Mouse (Mus musculus) cortical plate, adult 2 months (tissue): ENCODE measurements around the gene Zfp143. TPM values are rescaled to one million over a fixed set of nuclear protein-coding genes. Genes with fewer than 3 reads are reported as not detected.

ENCODE experiments used
- H3K27ac ChIP-seq: fragments of 200-500 bp; 2 replicates; pipeline ENCODE4 v1.5.1; 2012; ENCODE audit warnings: low read length, control low read depth, inconsistent platforms; ENCODE audit not compliant: insufficient read depth
- H3K4me1 ChIP-seq: fragments of 200-500 bp; 2 replicates; pipeline ENCODE4 v1.6.1; 2011; ENCODE audit warnings: low read length; ENCODE audit not compliant: control insufficient read depth, insufficient read depth
- H3K4me3 ChIP-seq: fragments of 200-500 bp; 2 replicates; pipeline ENCODE4 v1.5.1; 2011; ENCODE audit warnings: mild to moderate bottlenecking, low read length, control low read depth; ENCODE audit not compliant: insufficient read depth
- CTCF ChIP-seq: fragments of 200-500 bp; IDR thresholded peaks from 2 replicates; pipeline ENCODE4 v1.5.1; 2011; ENCODE audit warnings: mild to moderate bottlenecking, control low read depth, low read length; ENCODE audit not compliant: insufficient read depth; ENCODE audit errors: extremely low read depth
- POLR2A ChIP-seq: fragments of 200-500 bp; IDR thresholded peaks from 2 replicates; pipeline ENCODE4 v1.6.1; 2011; ENCODE audit warnings: mild to moderate bottlenecking, low read length, control low read depth; ENCODE audit not compliant: insufficient read depth; ENCODE audit errors: extremely low read depth
- polyA plus RNA-seq: library from polyadenylated mRNA; depleted of rRNA; stranded (reverse); fragments of >200 nt; gene quantifications from 2 replicates; pipeline ENCODE4 v1.2.3, GENCODE M21; 2012

Zfp143 gene
- polyA plus RNA-seq, 1 experiment, result 10.1 TPM

DNA sequence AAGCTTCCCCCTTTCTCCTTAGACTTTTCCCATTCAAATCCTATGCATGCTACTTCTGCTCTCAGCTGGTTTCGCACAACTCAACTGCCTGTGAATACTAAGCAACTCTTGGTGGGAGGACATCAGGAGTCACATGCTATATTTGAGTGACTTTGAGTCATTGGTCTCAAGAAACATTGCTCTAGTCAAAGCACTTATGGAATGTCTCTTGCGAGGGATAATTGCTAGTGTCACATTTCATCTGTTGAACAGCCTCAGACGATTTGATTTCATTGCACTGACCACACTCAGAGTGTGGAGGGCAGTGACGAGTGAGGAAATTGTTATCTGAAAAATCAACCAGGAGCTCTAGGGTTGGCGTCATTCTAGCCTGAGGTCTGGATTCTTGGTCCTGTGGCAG lies 53.7 kb downstream of the Zfp143 start:
- Histone ChIP-seq H3K27ac (no peak overlapping the region), H3K4me1 (no peaks in the 10 kb centered on the region), H3K4me3 (no peak overlapping the region)
- no peak for TF ChIP-seq CTCF
- TF ChIP-seq POLR2A, result no peak

DNA sequence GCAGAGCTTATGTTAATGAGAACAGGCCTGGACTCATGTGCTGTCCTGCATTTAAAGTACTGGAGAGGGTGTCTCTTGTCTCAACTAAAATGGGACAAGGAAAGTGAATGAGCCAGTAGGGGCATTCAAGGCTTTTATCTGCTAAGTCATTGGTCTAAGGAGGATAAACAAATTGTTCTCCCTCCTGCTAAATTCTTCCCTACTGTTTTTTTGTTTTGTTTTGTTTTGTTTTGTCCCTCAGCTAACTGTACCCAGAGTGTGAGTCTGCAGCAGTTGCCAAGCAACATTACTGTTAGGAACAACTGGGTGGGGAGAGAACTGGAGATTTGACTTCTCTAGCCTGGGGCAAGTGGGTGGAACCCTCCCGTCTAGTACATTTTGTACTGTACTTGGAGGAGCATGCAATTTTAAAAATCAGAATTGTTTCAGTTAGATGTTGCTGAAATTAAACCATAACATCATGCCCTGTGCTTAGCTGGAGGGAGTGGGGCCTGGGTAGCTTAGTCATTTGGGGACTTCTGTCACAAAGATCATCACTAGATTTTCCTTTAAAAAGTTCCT lies 55.8 kb downstream of the Zfp143 start:
- no peak overlapping the region for H3K4me3 ChIP-seq
- no peak for TF ChIP-seq POLR2A
- H3K27ac ChIP-seq, result no peak overlapping the region
- H3K4me1 ChIP-seq, result no peaks in the 10 kb centered on the region

DNA sequence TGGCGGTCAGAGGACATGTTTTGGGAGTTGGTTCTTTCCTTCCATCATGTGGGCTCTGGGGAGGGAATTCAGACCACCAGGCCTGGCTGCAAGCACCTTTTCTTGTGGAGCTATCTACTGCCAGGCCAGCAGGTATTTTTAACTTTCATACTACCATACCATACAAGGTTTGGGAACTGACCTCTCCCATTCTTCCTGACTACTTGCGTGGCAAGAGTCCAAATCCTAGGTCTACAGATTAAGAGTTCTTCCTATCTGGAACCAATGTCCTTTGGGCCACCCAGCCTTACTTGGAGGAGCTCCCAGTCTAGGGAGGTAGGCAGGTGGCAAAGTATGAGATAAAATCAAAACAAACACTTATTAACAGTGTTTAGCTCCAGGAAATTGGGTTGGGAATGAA lies 57.4 kb downstream of the Zfp143 start:
- Histone ChIP-seq H3K27ac (no peak overlapping the region), H3K4me1 (no peaks in the 10 kb centered on the region), H3K4me3 (no peak overlapping the region)
- TF ChIP-seq POLR2A (no peak), CTCF (no peak)

DNA sequence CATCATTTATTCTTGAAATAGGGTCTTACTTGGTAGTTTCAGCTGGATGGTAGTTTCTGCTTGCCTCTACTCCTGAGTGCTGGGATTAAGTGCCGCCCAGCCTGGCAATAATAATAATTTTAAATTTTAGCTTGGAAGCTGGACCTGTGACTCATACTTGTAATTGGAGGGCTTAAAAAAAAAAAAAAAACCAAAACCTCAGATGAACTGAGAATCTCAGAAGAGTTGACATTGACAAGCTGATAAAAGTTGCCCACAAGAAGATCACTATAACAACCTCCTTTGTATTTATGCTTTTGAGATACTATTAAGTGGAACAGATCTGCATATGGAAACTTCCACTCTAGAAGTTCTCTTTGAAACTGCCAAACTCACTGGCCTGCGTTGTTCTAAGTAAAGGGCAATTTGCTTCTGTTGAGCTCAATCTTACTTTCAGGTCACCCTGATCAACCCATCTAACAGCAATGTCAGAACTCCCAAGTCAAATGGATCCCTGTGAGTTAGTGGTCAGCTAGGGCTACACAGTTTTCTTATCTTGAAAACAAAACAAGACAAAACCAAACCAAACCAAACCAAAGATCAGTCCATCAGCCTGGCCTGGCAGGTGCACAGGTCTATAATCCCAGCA lies 59.3 kb downstream of the Zfp143 start:
- no peak overlapping the region for H3K4me3 ChIP-seq
- no peak for TF ChIP-seq CTCF
- no peak for TF ChIP-seq POLR2A
- H3K27ac ChIP-seq, result no peak overlapping the region
- no peaks in the 10 kb centered on the region for H3K4me1 ChIP-seq

DNA sequence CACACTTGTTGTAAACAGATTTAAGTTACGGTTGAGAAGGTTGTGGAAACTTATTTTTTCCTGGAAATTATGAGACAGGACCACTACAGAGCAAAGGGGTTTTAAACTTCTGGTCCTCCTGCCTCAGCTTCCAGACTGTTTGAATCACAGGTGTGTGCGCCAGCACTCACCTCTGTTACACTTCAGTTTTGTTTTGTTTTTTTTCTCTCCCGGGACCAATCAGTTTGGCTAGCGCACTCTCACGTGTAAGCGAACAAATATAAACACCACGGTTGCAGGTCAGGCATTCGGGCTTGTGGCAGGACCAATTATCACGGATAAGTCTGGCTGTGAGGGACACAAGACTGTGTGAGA lies 60.1 kb downstream of the Zfp143 start:
- Histone ChIP-seq H3K4me3 (peak overlapping the region; percentile 49), H3K4me1 (no peaks in the 10 kb centered on the region), H3K27ac (no peak overlapping the region)
- TF ChIP-seq POLR2A, result no peak
- no peak for TF ChIP-seq CTCF

DNA sequence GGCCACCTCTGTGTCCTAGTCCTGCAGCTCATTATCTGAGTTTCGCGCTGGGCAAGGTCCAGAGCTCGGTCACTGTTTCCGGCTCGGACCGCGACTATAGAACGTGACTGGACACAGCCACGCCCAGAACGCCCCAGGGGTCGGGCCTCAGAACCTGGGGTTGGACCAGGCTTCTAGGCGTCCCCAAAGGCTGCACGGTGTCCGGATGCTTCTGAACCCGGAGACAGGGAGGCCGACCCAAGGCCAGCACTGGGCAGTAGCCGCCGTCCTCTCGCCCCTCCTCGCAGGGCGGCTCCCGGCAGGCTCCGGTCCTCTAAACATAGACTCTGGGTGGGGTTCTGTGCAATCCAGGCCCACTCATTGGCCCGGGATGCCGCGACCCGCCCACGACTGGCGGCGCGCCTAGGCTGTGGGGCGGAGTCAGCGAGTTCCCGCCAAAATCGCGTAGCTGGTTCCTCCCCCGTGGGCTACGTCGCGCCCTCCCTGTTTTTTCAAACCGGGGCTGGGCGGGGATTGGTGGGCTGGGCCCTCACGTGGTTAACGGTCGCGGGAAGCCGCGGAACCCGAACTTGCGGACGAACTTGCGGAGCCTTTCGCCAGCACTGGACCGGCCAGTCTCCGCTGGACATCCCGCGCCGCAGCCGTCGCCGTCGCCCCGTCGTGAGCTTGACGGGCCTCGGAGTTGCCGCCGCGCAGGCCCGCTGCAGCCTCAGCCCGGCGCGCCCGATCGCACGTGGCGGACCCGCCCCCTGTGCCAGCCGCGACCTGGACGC lies 60.7 kb downstream of the Zfp143 start, which contains the start of gene Wee1:
Gene Wee1, plus strand, starts transcription at position 531 of the 773 bp plus-strand sequence.
- Histone ChIP-seq H3K4me3 (peak within 1 kb of the TSS; percentile 49), H3K4me1 (no peaks in the 10 kb centered on the region), H3K27ac (peak within 1 kb of the TSS; percentile 94)
- TF ChIP-seq POLR2A, result no peak
- no peak for TF ChIP-seq CTCF

DNA sequence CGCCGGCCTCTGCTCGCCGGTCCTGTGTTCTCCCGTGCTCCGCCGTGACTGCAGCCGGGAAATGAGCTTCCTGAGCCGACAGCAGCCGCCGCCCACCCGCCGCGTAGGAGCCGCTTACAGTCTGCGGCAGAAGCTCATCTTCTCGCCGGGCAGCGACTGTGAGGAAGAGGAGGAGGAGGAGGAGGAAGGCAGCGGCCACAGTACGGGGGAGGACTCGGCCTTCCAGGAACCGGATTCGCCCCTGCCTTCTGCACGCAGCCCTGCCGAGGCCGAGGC lies 61.2 kb downstream of the Zfp143 start:
- H3K4me1 ChIP-seq, result no peaks in the 10 kb centered on the region
- peak overlapping the region; percentile 94 for H3K27ac ChIP-seq
- H3K4me3 ChIP-seq, result peak overlapping the region; percentile 49
- no peak for TF ChIP-seq CTCF
- no peak for TF ChIP-seq POLR2A

DNA sequence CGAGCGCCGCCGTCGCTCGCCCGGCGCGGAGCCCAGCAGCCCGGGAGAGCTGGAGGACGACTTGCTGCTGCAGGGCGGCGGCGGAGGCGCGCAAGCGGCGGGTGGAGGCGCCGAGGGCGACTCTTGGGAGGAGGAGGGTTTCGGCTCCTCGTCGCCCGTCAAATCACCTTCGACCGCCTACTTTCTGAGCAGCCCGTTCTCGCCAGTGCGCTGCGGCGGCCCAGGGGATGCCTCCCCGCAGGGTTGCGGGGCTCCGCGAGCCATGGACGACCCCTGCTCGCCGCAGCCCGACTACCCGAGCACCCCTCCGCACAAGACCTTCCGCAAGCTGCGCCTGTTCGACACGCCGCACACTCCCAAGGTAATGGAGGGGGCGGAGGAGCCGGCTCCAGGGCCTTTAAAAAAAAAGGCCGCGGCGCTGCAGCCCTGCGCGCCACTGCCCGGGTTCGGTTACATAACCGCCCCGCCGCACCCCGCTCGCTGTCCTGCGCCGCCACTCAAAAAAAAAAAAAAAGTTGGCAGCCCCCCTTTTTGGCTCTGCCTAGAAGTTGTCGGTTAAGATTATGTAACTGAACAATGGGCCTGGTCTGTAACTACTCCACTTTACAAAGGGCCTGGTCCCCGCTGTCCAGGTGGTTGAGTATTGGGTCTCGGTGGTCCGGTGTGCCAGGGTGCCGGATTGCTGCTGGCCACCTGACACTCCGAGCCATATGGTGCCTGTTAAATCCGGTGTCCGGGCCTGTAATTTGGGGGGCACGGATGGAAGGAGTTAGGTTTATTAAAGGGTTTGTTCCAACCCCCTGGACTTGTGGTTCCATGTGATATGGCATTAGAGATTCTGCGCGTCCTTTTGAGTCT lies 61.8 kb downstream of the Zfp143 start:
- Histone ChIP-seq H3K4me1 (no peaks in the 10 kb centered on the region), H3K4me3 (peak overlapping the region; percentile 49), H3K27ac (peak overlapping the region; percentile 94)
- no peak for TF ChIP-seq POLR2A
- no peak for TF ChIP-seq CTCF

DNA sequence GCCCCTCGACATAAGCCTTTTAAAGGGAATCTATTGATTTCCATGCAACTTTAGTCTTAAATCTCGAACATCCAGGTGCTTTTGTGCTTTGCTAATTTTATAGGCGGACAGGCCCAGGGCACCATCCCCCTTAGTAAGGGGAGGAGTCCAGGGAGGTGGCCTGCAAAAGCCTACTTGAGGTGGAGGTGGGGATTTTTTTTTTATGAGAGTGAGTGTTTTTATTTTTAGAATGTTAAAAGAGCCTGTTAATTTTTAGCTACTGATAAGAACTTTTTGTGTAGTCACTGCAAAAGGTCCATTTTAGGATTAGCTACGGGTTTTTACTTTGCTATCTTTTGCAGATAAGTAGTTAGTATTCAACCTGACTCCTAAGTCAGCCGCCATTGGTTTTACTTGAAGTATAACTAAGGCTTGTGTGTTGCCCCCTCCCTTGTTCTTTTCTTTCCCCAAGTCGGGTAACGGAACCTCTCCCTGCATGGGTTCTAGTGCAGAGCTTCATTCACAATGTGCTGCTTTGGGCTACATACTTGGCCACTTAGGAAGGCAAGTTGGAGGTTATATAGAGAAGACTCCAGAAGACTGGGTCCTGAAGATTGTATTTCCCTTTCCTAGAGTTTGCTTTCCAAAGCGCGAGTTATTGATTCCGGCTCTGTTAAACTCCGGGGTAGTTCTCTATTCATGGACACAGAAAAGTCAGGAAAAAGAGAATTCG lies 63.0 kb downstream of the Zfp143 start:
- Histone ChIP-seq H3K4me1 (no peaks in the 10 kb centered on the region), H3K27ac (no peak overlapping the region), H3K4me3 (peak overlapping the region; percentile 49; the same call in 1 of the 2 replicates)
- TF ChIP-seq CTCF (no peak), POLR2A (no peak)
